Mouse (Mus musculus) layer of hippocampus, postnatal 36 days (tissue): Measurements from ENCODE around the gene Sdc1. TPM values are rescaled to one million over a fixed set of nuclear protein-coding genes. Genes with fewer than 3 reads are reported as not detected.

Source experiments
- DNase-seq, 2 experiments: peaks; one replicate each; pipeline ENCODE4 v3.0.0; 2022
- total RNA-seq, 2 experiments: library from RNA; stranded (reverse); gene quantifications; 2 replicates each; pipeline ENCODE4 v1.2.3; 2021

Gene Sdc1
- total RNA-seq, 2 experiments from 2014 or later: 0.52 to 1.4 TPM

- DNase-seq: no peak
These were observed 11.4 kb downstream of the Sdc1 start for GRCm38 (mm10) chr12:8782565-8782964.

- peak; percentile 12 to 29 for DNase-seq
These were observed 13.1 kb downstream of the Sdc1 start for GRCm38 (mm10) chr12:8784189-8784588.

GRCm38 (mm10) chr12:8786476-8786875, 15.4 kb downstream of the Sdc1 start:
- DNase-seq: no peak

DNA sequence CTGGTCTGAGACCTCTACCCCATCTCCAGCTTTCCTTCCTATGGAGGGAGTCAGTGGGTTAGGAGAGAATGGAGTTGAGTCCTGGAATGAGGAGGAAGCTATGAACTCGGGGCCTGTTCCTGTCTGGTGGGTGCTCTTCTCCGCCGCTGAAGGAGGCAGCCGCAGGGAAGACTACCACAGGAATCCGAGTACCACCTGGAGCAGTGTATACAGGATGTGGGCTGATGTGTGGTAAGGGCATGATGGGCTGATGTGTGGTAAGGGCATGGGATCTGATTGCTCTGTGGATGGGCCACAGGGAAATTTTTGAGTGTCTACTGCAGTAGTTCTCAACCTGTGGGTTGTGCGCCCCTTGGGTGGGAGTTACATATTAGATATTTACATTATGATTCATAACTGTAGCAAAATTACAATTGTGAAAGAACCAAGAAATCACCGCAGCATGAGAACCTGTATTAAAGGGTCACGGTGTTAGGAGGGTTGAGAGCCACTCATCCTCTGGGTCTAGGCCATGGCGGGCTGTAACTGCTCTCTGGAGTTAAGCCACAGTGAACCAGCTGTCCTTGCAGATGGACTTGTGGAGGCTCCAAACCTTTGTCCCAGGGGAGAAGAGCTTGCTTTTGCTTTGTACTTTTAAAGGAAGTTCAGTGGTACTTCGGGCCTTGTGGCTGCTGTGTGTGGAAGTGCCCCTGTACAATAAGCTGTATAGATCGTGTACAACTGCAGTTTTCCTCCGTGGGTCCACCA, 16.0 kb downstream of the Sdc1 start:
- no peak for DNase-seq

DNA sequence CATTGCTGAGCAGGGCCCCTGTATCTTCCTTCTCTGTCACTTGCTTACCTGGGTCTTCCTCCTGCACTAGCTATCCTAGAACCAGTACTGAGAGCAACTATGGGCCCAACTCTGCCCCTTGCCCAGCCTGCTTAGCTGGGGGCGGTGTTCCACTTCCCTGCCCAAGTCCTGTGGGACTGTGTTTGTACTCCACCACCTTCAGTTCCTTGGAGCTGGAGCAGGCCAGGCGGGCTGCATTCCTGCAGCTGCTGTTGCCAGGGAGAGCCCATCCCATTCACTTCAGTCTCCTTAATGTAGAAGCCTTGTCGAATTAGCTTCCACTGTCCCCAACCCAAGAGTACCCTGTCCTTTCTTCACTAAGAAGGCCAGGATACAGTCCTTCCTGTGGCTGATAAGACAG, 17.3 kb downstream of the Sdc1 start:
- no peak for DNase-seq

DNA sequence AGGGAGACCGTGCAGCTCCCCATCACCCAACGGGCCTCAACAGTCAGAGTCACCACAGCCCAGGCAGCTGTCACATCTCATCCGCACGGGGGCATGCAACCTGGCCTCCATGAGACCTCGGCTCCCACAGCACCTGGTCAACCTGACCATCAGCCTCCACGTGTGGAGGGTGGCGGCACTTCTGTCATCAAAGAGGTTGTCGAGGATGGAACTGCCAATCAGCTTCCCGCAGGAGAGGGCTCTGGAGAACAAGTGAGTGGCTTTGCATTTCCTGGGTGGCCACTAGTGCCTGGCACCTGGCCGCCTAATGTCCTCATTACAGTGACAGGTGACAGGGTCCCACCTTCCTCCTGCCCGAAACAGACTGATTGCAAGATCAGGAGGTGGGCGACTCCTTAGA, 19.5 kb downstream of the Sdc1 start:
- DNase-seq: no peak

DNA sequence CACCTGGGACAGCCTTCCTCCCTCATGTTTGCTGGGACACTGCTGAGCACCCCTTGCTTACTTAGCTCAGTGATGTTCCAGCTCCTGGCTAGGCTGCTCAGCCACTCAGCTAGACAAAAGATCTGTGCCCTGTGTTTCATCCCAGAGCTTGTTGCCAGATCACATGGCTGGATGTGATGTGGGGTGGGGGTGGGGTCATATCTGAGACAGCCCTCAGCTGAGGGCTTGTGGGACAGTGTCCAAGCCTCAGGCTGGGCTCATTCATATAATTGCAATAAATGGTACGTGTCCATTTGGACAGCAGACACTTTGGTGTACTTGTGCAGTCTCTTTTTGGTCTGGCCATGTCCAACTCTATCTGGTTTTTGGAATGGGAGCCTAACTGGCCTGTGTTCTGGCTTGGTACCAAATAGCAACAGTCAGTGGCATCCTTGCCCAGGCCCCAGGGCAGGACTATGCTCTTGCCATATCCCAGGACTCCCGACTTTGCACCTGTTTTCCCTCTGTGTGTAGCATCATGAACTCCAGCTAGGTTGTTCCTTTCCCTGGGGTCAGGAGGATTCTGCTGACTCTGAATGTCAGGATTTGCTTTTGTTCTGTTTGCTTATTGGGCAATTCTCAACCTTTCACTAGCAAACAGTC, 22.4 kb downstream of the Sdc1 start:
- no peak for DNase-seq

DNA sequence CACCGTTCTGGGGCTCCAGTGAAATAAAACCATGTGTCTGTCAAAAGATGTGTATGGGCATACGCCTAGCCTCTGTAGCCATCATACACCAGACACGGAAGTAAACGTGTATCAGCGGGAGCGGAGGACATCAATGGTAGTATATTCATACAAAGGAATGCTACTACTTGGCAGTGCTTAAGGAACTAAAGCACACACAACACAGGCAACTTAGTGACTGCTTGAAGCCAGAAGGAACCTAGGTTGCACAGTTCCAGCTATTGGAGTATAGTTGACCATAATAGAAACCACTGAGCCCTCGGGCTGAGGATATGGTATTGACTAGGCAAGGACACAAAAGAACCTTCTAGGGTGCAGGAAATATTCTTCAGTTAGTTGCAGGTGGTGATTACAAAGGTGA, 26.8 kb downstream of the Sdc1 start:
- no peak for DNase-seq

DNA sequence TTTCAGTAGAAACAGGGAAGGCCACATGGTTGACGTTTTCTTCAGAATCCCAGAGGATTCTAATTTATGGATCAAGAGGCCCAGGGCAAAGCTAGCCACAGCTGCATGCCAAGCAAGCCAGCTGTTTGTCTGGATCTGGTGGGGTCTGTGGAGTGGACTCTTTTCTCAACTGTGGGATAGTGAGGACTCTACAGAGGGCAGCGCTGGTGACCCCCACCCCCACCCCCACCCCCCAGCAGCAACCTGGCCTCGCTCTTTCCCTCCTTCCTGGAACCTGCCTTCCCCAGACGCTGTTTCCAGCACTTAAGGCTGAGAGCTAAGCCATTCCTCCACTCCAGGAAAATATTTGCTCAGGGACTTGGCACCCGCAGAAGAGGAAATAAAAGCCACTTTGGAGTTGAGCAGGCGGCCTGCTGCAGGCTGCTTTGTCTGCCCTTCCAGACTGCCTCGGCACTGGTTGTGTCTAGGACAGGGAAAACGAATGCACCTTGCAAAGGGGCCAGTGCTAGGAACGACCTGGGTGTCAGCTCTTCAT, 27.4 kb downstream of the Sdc1 start:
- no peak for DNase-seq

DNA sequence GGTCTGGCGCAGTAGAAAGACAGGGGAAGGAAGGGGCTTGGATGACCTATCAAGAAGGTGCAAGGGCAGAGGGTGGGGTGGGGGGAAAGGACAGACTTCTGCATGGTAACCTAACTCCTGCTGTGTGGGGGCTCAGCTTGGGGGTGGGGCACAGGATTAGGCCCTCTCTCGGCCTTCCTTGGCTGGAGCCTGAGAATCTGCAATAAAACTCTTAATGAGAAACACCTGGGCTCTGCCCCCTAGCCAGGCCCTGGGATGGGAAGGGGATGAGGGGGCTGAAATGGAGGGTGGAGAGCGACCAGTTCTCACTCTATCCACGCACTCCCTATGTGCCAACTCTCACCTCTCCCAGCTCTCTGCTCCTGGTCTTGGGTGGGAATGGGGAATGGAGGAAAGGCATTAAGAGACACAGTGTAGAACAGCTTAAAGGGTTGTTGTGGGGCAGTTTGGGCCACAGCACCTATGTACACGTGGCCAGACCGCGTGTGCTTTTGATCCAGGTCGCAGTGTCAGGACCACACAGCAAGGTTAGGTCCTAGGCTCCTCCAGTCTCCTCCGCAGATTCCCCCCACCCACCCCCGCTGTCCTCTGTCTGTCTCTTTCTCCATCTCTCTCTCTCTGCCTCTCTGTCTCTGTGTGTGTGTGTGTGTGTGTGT, 32.4 kb downstream of the Sdc1 start:
- no peak for DNase-seq

- DNase-seq: no peak
These were observed 32.9 kb downstream of the Sdc1 start for GRCm38 (mm10) chr12:8804077-8804456.

DNA sequence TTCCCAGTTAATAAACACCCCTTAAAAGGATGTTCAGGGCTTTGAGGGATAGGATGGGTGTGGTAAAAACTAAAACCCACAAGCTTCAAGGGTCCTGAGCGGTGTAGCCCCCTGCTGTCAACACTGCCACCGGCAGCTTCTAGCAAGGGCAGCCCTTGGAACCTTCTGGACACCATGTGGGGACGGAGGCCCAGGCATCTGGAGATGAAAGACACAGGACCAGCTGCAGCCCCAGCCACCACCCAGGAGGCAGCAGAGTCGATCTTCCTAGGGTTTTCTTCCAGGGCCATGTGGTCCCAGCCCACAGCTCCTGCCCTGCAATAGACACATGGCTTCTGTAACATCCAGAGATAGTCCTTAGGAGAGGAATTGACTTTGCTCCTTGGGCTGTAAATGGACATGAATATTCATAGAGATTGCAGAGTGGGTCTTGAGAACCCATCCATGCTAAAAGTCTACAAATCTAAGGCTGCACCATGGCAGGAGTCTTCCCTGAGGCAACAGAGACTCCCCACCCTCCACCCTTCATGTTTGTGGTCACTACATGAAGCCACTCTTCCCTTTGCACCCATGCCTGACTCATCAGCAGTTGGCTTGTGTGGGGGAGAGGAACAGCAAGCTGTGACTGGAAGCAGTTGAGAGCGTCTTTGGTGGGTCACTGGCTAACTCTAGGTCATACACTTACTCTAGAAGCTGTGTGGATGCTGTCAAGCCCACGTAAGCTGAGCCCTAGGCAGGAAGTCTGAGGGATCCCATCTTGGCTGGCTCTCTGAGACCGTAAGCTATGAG, 34.0 kb downstream of the Sdc1 start:
- DNase-seq: no peak

GRCm38 (mm10) chr12:8809086-8809485, 38.0 kb downstream of the Sdc1 start:
- no peak for DNase-seq

DNA sequence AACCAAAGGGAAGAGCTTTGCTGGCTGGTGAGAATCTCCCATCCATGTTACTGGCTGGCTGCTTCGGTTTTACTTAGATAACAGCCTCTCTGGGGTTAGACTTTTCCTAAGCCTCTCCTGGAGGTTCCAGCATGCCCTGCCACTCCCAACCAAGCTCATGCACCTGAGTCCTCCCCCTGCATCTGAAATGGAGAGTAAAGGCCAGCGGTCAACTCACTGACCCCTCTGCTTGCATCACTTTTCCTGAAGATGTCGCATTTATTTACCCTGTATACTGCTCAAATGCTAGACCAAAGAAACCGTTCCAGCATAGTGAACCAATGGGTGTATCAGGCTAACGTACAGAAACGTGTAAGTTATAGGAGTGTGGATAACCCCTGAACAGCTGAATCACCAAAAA, 38.5 kb downstream of the Sdc1 start:
- no peak for DNase-seq

DNA sequence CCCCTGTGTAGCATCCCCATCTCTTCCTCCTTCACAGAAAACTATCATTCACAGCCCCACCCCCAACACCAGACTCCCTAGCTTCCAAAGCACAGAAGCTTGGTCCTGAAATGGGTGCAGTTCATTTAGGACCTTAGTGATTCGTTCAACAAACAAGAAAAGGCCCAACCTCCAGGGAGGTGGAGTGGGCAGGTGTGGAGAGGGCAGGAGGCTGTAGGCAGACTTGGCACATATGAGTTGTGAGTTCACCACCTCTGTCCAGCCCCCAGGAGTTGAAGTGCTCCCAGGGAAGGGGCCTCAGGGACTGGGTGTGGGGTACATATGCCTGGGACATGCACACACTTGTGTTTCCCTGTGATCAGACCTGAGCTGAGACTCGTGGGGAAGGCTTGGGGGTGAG, 39.8 kb downstream of the Sdc1 start:
- no peak for DNase-seq

DNA sequence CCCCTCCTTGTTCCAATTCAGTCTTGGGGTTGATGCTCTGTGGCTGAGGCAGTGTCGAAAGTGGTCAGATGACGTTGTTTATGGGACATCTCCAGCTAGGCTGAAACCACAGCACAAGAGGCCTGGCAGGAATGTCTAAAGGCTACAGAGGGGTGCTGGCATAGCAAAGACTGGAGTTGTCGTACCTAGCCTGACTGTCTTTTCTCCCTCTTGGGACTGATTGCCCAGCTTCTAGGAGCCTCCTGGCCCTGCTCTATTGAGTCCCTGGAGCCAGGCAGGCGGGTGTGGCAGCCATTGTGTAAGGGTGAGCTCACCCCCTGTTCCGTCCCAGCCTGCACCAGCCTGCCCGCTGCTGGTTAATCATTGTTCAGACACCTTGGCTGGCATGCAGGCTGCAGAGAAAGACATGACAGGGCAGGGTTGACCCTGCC, 40.3 kb downstream of the Sdc1 start:
- DNase-seq: no peak

DNA sequence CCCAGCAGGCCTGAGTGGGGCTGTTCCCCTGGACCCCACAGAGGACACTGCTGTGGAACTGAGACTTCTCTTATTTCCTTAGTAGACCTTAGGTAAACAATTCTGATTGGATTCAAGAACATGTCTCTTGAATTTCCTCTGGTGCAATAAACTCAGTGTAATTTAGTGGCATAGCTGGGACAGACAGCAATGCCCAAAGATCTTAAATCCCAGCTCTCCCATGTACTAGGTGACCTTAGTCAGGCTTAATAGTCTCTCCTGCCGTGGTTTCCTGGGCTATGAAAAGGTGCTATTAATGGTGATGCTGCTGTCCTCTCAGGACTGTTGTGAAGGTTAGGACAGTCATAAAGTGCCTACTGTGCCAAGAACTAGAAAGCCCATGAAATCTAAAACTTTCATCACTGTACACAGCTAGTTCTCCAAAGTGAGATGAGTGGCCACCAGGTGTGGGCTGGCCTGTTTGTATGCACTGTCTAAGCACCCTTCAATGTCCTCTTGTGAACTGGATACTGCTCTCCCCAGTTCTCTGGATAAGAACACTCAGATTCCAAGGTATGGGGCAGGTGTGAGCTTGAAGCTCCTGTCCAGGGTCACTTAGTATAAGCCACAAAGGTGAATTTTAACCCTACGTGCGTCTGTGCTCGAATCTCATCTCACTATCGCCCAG, 40.9 kb downstream of the Sdc1 start:
- DNase-seq: no peak

GRCm38 (mm10) chr12:8817467-8818232, 46.5 kb downstream of the Sdc1 start:
- DNase-seq: no peak

DNA sequence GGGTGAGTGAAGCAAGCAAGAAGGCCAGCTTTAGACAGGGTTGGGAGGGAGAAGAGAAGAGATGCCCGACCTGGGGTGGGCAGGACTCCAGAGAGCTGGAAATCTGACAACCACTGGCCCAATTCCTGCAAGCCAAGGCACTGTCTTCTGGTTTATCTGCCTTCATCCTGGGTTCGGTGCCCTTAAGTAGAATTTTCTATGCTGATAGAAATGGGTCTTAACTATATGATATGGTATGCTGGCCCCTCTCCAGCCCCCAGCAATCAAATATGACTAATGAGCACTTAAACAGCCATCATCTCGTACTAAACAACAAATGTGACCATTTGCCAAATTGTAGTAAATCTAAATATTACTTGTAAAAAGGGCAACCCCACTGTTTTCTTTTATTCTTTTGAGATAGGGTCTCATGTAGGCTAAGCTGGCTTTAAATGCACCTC, 47.1 kb downstream of the Sdc1 start:
- no peak for DNase-seq

GRCm38 (mm10) chr12:8824995-8825703, 54.0 kb downstream of the Sdc1 start:
- no peak for DNase-seq
